Mouse (Mus musculus): ENCODE measurements at regions not wholly inside any gene's neighbourhood (a gene's known extent, or its start where the extent isn't known, plus 50 kb on each side); places are given as distances from the start of the nearest gene placed in this dataset.

GRCm38 (mm10) chr7:70117930-70118922 lies 248.3 kb downstream of the Nr2f2 start:
- no peak for DNase-seq (ENCODE audit: low spot score)

GRCm38 (mm10) chr7:70109013-70109412 lies 257.5 kb downstream of the Nr2f2 start:
- no peak for DNase-seq (ENCODE audit: low spot score)

- DNase-seq (ENCODE audit: low spot score): no peak
Observed at GRCm38 (mm10) chr7:70105024-70105423, 261.5 kb downstream of the Nr2f2 start.

GRCm38 (mm10) chr7:70104486-70104885 lies 262.0 kb downstream of the Nr2f2 start:
- no peak for DNase-seq (ENCODE audit: low spot score)

GRCm38 (mm10) chr7:70103680-70104079 lies 262.9 kb downstream of the Nr2f2 start:
- no peak for DNase-seq (ENCODE audit: low spot score)

- DNase-seq (ENCODE audit: low spot score): no peak
Observed at GRCm38 (mm10) chr7:70099001-70099400, 267.5 kb downstream of the Nr2f2 start.

GRCm38 (mm10) chr7:70093916-70094784 lies 272.4 kb downstream of the Nr2f2 start:
- DNase-seq (ENCODE audit: low spot score): no peak

GRCm38 (mm10) chr7:70092089-70092488 lies 274.4 kb downstream of the Nr2f2 start:
- no peak for DNase-seq (ENCODE audit: low spot score)

GRCm38 (mm10) chr7:70089121-70089520 lies 277.4 kb downstream of the Nr2f2 start:
- DNase-seq (ENCODE audit: low spot score): no peak

- DNase-seq (ENCODE audit: low spot score): no peak
Observed at GRCm38 (mm10) chr7:70069662-70070061, 296.9 kb downstream of the Nr2f2 start.

- DNase-seq (ENCODE audit: low spot score): no peak
Observed at GRCm38 (mm10) chr7:70067828-70068719, 298.5 kb downstream of the Nr2f2 start.

- no peak for DNase-seq (ENCODE audit: low spot score)
Observed at GRCm38 (mm10) chr7:70067071-70067470, 299.5 kb downstream of the Nr2f2 start.

- DNase-seq (ENCODE audit: low spot score): no peak
Observed at GRCm38 (mm10) chr7:70066448-70066847, 300.1 kb downstream of the Nr2f2 start.

GRCm38 (mm10) chr7:70065471-70066130 lies 300.9 kb downstream of the Nr2f2 start:
- no peak for DNase-seq (ENCODE audit: low spot score)

- no peak for DNase-seq (ENCODE audit: low spot score)
Observed at GRCm38 (mm10) chr7:70047415-70047753, 319.2 kb downstream of the Nr2f2 start.

GRCm38 (mm10) chr7:70046691-70047414 lies 319.7 kb downstream of the Nr2f2 start:
- DNase-seq (ENCODE audit: low spot score): no peak

- no peak for DNase-seq (ENCODE audit: low spot score)
Observed at GRCm38 (mm10) chr7:70037011-70037410, 329.5 kb downstream of the Nr2f2 start.

- DNase-seq (ENCODE audit: low spot score): no peak
Observed at GRCm38 (mm10) chr7:70032857-70033256, 333.7 kb downstream of the Nr2f2 start.

- no peak for DNase-seq (ENCODE audit: low spot score)
Observed at GRCm38 (mm10) chr7:70029311-70029710, 337.2 kb downstream of the Nr2f2 start.

- DNase-seq (ENCODE audit: low spot score): no peak
Observed at GRCm38 (mm10) chr7:70025527-70025926, 341.0 kb downstream of the Nr2f2 start.

- no peak for DNase-seq (ENCODE audit: low spot score)
Observed at GRCm38 (mm10) chr7:70016611-70017010, 349.9 kb downstream of the Nr2f2 start.
